Mouse (Mus musculus): ENCODE results near the gene Gm1673.

GRCm38 (mm10) chr5:33997051-33997741 lies 14.0 kb downstream of the Gm1673 start:
- no peak for TF ChIP-seq CTCF (IDR thresholded peaks at IDR 0.05; ENCODE audit: low read depth, low read length)
- no peak for TF ChIP-seq POLR2A (IDR thresholded peaks at IDR 0.05; ENCODE audit: borderline replicate concordance, low read depth, low read length)
